Mouse (Mus musculus): ENCODE data around the gene Zfp322a. TPM values are rescaled to one million over a fixed set of nuclear protein-coding genes. Genes with fewer than 3 reads are reported as not detected.
"Not testable (repeated sequence)": the region's sequence is repeated elsewhere in the genome, so short reads cannot be mapped to it uniquely, and the experiment has no call there.

Zfp322a gene
- polyA plus RNA-seq, 1 experiment, result 0.90 TPM

- WGBS, result 6% methylated on average over 42 of the region's 42 CpGs
- no peak for DNase-seq (ENCODE audit: low read depth in 1 of 2, low spot score in 2 of 2)
- Histone ChIP-seq H3K36me3 (ENCODE audit: control insufficient read depth, insufficient read depth, low read length) (no peaks in the 10 kb centered on the region), H3K27ac (ENCODE audit: insufficient read depth, low read length) (no peak overlapping the region), H3K4me1 (ENCODE audit: control insufficient read depth, insufficient read depth, insufficient read length) (no peaks in the 10 kb centered on the region), H3K27me3 (ENCODE audit: control insufficient read depth, insufficient read depth, low read length) (peaks cover 2% of the 10 kb centered on the region), H3K4me3 (ENCODE audit: extremely low read depth, insufficient read depth, insufficient read length) (no peak overlapping the region)
- no peak for TF ChIP-seq POLR2A (IDR thresholded peaks at IDR 0.05; ENCODE audit: low read depth, low read length)
- TF ChIP-seq CTCF (IDR thresholded peaks at IDR 0.05; ENCODE audit: extremely low read depth, insufficient read depth, insufficient read length, insufficient replicate concordance), result no peak
These were observed 55.9 kb downstream of the Zfp322a start for GRCm38 (mm10) chr13:23312909-23313669.

DNA sequence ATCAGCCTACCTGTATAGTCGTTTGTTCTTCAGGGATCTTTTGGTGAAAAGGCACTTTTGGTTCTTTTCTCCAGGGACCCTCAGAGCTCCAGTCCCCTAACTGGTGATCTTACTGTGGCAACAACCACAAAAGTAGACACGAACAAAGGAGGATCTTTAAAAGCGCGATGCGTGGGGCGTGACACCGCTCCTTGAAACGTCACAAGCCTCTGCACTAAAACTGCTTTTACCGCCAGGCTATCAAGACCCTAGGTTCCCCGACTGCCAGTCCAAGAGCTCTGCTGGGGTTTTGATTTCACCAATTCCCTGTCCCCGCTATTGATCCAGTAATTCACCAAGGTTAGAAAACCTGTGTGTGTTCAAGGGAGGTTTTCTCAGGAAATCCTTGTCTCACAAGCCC, 59.0 kb downstream of the Zfp322a start:
- Histone ChIP-seq H3K4me3 (ENCODE audit: extremely low read depth, insufficient read depth, insufficient read length) (no peak overlapping the region), H3K27ac (ENCODE audit: insufficient read depth, low read length) (no peak overlapping the region), H3K27me3 (ENCODE audit: control insufficient read depth, insufficient read depth, low read length) (peaks cover 4% of the 10 kb centered on the region), H3K36me3 (ENCODE audit: control insufficient read depth, insufficient read depth, low read length) (no peaks in the 10 kb centered on the region), H3K4me1 (ENCODE audit: control insufficient read depth, insufficient read depth, insufficient read length) (no peaks in the 10 kb centered on the region)
- DNase-seq (ENCODE audit: low read depth in 1 of 2, low spot score in 2 of 2), result no peak
- TF ChIP-seq POLR2A (IDR thresholded peaks at IDR 0.05; ENCODE audit: low read depth, low read length) (no peak), CTCF (IDR thresholded peaks at IDR 0.05; ENCODE audit: extremely low read depth, insufficient read depth, insufficient read length, insufficient replicate concordance) (no peak)
- 9% methylated on average over 11 of the region's 11 CpGs for WGBS

- H3K4me3 ChIP-seq (ENCODE audit: extremely low read depth, insufficient read depth, insufficient read length), result no peak overlapping the region
- no peaks in the 10 kb centered on the region for H3K36me3 ChIP-seq (ENCODE audit: control insufficient read depth, insufficient read depth, low read length)
- no peak for DNase-seq (ENCODE audit: low read depth in 1 of 2, low spot score in 2 of 2)
- 3% methylated on average over 28 of the region's 28 CpGs for WGBS
- no peaks in the 10 kb centered on the region for H3K4me1 ChIP-seq (ENCODE audit: control insufficient read depth, insufficient read depth, insufficient read length)
- TF ChIP-seq CTCF (IDR thresholded peaks at IDR 0.05; ENCODE audit: extremely low read depth, insufficient read depth, insufficient read length, insufficient replicate concordance) (no peak), POLR2A (IDR thresholded peaks at IDR 0.05; ENCODE audit: low read depth, low read length) (no peak)
- no peak overlapping the region for H3K27ac ChIP-seq (ENCODE audit: insufficient read depth, low read length)
- H3K27me3 ChIP-seq (ENCODE audit: control insufficient read depth, insufficient read depth, low read length), result peaks cover 4% of the 10 kb centered on the region
These were observed 59.5 kb downstream of the Zfp322a start for GRCm38 (mm10) chr13:23309495-23310011.

DNA sequence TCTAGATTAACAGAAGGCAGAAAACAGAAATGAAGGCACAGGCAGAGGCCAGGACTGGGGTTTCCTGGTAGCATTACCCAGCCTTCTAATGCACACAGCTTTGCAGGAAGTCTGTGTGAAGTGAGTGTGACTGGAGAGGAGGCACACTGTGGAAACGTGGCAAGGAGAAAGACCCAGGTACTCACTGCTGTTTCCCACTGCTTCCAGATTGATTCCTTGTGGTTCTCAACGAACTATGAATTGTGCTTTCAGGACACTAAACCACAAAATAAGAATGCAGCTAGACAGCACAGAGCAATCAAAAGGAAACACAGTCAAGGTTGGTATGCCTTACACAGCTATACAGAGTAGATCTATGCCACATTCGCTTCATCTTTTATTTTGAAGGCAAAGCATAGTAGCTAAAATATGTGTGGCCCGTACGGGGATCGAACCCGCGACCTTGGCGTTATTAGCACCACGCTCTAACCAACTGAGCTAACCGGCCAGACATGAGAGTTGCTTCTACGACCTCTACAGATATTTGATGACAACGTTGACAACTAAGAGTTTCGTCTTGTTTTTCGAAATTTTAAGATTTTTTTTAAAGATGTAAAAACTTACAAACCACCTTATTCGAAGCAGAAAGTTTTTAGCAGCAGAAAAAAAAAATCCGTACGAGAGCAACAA, 60.2 kb downstream of the Zfp322a start:
- not testable (repeated sequence) for H3K4me3 ChIP-seq (ENCODE audit: extremely low read depth, insufficient read depth, insufficient read length); H3K27me3 ChIP-seq (ENCODE audit: control insufficient read depth, insufficient read depth, low read length); DNase-seq (ENCODE audit: low read depth in 1 of 2, low spot score in 2 of 2); H3K36me3 ChIP-seq (ENCODE audit: control insufficient read depth, insufficient read depth, low read length); H3K27ac ChIP-seq (ENCODE audit: insufficient read depth, low read length); H3K4me1 ChIP-seq (ENCODE audit: control insufficient read depth, insufficient read depth, insufficient read length)
- WGBS, result 8% methylated on average over 18 of the region's 18 CpGs

GRCm38 (mm10) chr13:23307069-23307814, 61.8 kb downstream of the Zfp322a start:
- WGBS, result 16% methylated on average over 24 of the region's 24 CpGs
- Histone ChIP-seq H3K4me3 (ENCODE audit: extremely low read depth, insufficient read depth, insufficient read length) (no peak overlapping the region), H3K36me3 (ENCODE audit: control insufficient read depth, insufficient read depth, low read length) (no peaks in the 10 kb centered on the region), H3K4me1 (ENCODE audit: control insufficient read depth, insufficient read depth, insufficient read length) (no peaks in the 10 kb centered on the region), H3K27ac (ENCODE audit: insufficient read depth, low read length) (no peak overlapping the region), H3K27me3 (ENCODE audit: control insufficient read depth, insufficient read depth, low read length) (peaks cover 4% of the 10 kb centered on the region)
- no peak for TF ChIP-seq POLR2A (IDR thresholded peaks at IDR 0.05; ENCODE audit: low read depth, low read length)
- no peak for TF ChIP-seq CTCF (IDR thresholded peaks at IDR 0.05; ENCODE audit: extremely low read depth, insufficient read depth, insufficient read length, insufficient replicate concordance)
- DNase-seq (ENCODE audit: low read depth in 1 of 2, low spot score in 2 of 2), result no peak

DNA sequence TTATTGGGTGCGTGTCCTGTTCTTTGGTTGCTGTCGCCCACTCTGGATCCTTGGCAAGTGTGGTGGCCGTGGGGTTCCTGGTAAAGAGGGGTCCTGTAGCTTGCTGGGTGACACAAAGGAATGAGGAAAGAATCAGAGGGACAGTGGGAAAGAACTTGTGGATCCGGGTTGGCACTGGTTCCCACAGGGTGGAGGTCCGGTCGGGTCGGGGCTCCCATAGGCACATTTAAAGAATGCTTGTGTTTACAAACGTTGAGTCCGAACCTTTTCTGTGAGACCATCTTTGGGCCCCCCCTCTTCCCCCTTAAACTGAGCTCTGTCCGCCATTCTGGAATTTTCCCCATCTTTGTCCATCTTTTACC, 62.3 kb downstream of the Zfp322a start:
- Histone ChIP-seq H3K27ac (ENCODE audit: insufficient read depth, low read length) (no peak overlapping the region), H3K4me3 (ENCODE audit: extremely low read depth, insufficient read depth, insufficient read length) (no peak overlapping the region), H3K27me3 (ENCODE audit: control insufficient read depth, insufficient read depth, low read length) (peaks cover 4% of the 10 kb centered on the region), H3K4me1 (ENCODE audit: control insufficient read depth, insufficient read depth, insufficient read length) (no peaks in the 10 kb centered on the region), H3K36me3 (ENCODE audit: control insufficient read depth, insufficient read depth, low read length) (no peaks in the 10 kb centered on the region)
- WGBS, result 38% methylated on average over 10 of the region's 10 CpGs
- TF ChIP-seq POLR2A (IDR thresholded peaks at IDR 0.05; ENCODE audit: low read depth, low read length) (no peak), CTCF (IDR thresholded peaks at IDR 0.05; ENCODE audit: extremely low read depth, insufficient read depth, insufficient read length, insufficient replicate concordance) (no peak)
- no peak for DNase-seq (ENCODE audit: low read depth in 1 of 2, low spot score in 2 of 2)

Other genes with a start within 250 kb of the Zfp322a start
- not detected in 2 replicates for gene Vmn1r218, start 236.1 kb downstream of the Zfp322a start, polyA plus RNA-seq (2012; rRNA removed)
- gene Vmn1r219, start 209.9 kb downstream of the Zfp322a start, polyA plus RNA-seq (2012; rRNA removed), result not detected in 2 replicates
- not detected in 2 replicates for gene Vmn1r220, start 181.2 kb downstream of the Zfp322a start, polyA plus RNA-seq (2012; rRNA removed)
- not detected in 2 replicates for gene Vmn1r221, start 155.1 kb downstream of the Zfp322a start, polyA plus RNA-seq (2012; rRNA removed)
- gene Vmn1r222, start 133.3 kb downstream of the Zfp322a start, polyA plus RNA-seq (2012; rRNA removed), result not detected in 2 replicates
- gene Vmn1r223, start 122.1 kb downstream of the Zfp322a start, polyA plus RNA-seq (2012; rRNA removed), result not detected in 2 replicates
- 1.8 TPM in 2 replicates for gene Abt1, start 54.7 kb upstream of the Zfp322a start, polyA plus RNA-seq (2012; rRNA removed)
- 0.19 and 0.56 TPM in 2 replicates for gene Btn1a1, start 96.7 kb upstream of the Zfp322a start, polyA plus RNA-seq (2012; rRNA removed)
- gene Btn2a2, start 119.6 kb upstream of the Zfp322a start, polyA plus RNA-seq (2012; rRNA removed), result 0.04 TPM in 1 of 2 replicates, not detected in the other
- 26.5 and 53.6 TPM in 2 replicates for gene Hist1h4h, start 161.8 kb upstream of the Zfp322a start, polyA plus RNA-seq (2012; rRNA removed)
- gene Hist1h2af, start 164.7 kb upstream of the Zfp322a start, polyA plus RNA-seq (2012; rRNA removed), result 733 and 772 TPM in 2 replicates
- gene Hist1h3g, start 166.2 kb upstream of the Zfp322a start, polyA plus RNA-seq (2012; rRNA removed), result 34.4 and 52.1 TPM in 2 replicates
- 4.9 and 8.4 TPM in 2 replicates for gene Hist1h2bh, start 174.2 kb upstream of the Zfp322a start, polyA plus RNA-seq (2012; rRNA removed)
- 10.2 and 16.1 TPM in 2 replicates for gene Hist1h3f, start 174.8 kb upstream of the Zfp322a start, polyA plus RNA-seq (2012; rRNA removed)
- 24.8 and 33.8 TPM in 2 replicates for gene Hist1h4f, start 182.4 kb upstream of the Zfp322a start, polyA plus RNA-seq (2012; rRNA removed)
- 0.30 and 0.39 TPM in 2 replicates for gene Hist1h1d, start 184.1 kb upstream of the Zfp322a start, polyA plus RNA-seq (2012; rRNA removed)
- 36.8 and 50.5 TPM in 2 replicates for gene Hist1h3e, start 193.2 kb upstream of the Zfp322a start, polyA plus RNA-seq (2012; rRNA removed)
- gene Hist1h2ae, start 202.0 kb upstream of the Zfp322a start, polyA plus RNA-seq (2012; rRNA removed), result 15.5 and 23.4 TPM in 2 replicates
- gene Hist1h2bg, start 202.2 kb upstream of the Zfp322a start, polyA plus RNA-seq (2012; rRNA removed), result 57.5 and 66.9 TPM in 2 replicates
- 26.2 and 28.3 TPM in 2 replicates for gene Hist1h2bf, start 205.0 kb upstream of the Zfp322a start, polyA plus RNA-seq (2012; rRNA removed)
- gene Hist1h2ad, start 205.2 kb upstream of the Zfp322a start, polyA plus RNA-seq (2012; rRNA removed), result 12.2 and 23.2 TPM in 2 replicates
- 20.9 and 27.9 TPM in 2 replicates for gene Hist1h3d, start 206.6 kb upstream of the Zfp322a start, polyA plus RNA-seq (2012; rRNA removed)
- 19.1 and 20.9 TPM in 2 replicates for gene Hist1h4d, start 212.4 kb upstream of the Zfp322a start, polyA plus RNA-seq (2012; rRNA removed)